Mouse (Mus musculus): Measurements from ENCODE around the gene Wipf3.

DNA sequence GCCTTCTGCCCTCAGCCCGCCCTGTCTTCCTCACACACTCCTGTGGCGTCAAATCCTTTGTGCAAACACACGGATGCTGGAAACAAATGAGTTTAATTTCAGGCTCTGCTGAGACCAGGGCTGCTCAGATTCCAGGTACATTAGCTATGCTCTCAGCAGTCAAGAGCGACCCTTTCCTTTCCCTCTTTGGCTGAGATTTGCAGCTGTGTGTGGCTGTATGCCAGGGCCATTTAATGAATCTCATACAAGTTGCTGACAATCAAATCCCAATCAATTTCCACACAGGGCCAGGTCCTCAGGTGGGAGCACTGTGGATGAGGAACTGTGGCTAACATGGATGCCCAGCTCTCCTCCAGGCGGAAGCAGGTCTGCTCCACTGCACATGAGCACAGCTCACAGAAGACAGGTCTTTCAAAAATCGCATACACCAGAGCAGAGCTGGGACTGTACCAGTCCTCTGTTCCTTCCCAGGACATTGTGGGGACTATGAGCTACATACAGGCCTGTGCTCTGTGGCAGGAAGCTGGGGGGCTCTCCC lies 78.9 kb downstream of the Wipf3 start:
- TF ChIP-seq POLR2A (IDR thresholded peaks at IDR 0.05; ENCODE audit: borderline replicate concordance, low read depth, low read length): no peak
- no peak for TF ChIP-seq CTCF (IDR thresholded peaks at IDR 0.05; ENCODE audit: low read depth, low read length)
